Mouse (Mus musculus) cortical plate, adult 2 months (tissue): ENCODE results near the gene Hoxc5.

Experiments used
- CTCF ChIP-seq: fragments of 200-500 bp; IDR thresholded peaks from 2 replicates; pipeline ENCODE4 v1.5.1; 2011; ENCODE audit warnings: mild to moderate bottlenecking, control low read depth, low read length; ENCODE audit not compliant: insufficient read depth; ENCODE audit errors: extremely low read depth
- POLR2A ChIP-seq: fragments of 200-500 bp; IDR thresholded peaks from 2 replicates; pipeline ENCODE4 v1.6.1; 2011; ENCODE audit warnings: mild to moderate bottlenecking, low read length, control low read depth; ENCODE audit not compliant: insufficient read depth; ENCODE audit errors: extremely low read depth

DNA sequence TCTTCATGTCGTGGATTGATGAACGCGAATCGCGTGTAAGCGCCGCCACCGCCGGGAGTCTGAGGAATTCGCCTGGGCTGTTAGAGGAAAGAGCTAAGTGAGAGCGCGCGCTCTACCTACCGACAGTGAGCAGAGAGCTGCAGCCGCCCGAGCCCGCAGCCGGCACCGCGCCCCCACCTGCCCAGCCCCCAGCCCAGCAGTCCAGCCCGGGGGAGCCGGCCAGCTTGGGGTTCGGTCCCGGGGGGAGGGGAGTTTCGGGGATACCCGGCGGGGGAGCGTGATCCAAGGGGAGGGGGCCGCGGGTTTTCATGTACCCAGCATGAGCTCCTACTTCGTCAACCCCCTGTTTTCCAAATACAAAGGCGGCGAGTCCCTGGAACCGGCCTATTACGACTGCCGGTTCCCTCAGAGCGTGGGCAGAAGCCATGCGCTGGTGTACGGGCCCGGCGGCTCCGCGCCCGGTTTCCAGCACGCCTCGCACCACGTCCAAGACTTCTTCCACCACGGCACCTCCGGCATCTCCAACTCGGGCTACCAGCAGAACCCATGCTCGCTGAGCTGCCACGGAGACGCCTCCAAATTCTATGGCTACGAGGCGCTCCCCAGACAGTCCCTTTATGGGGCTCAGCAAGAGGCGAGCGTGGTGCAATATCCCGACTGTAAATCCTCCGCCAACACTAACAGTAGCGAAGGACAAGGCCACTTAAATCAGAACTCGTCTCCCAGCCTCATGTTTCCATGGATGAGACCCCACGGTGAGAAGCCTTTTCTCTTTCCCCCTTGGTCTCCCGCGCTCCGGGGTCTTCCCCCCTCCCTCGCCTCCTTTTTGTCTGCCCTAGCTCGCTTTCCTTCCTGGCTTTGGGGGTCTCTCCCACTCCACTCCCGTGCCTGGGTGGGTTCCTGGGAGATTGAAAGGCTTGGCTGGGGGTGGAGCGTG is 23.5 kb downstream of the Hoxc5 start, which contains the start of gene Hoxc8:
- TF ChIP-seq POLR2A (no peak), CTCF (no peak)
